Mouse (Mus musculus): ENCODE data around the gene Fhl4. TPM values are rescaled to one million over a fixed set of nuclear protein-coding genes. Genes with fewer than 3 reads are reported as not detected.

The Fhl4 gene
- polyA plus RNA-seq (2015; fragmentation: Nextera tagmentation; extraction: Ambion mirVana) = 0.25 and 0.27 TPM in 2 replicates

- ATAC-seq (peak; percentile 94), DNase-seq (peak; percentile 92)
- TF ChIP-seq CTCF (IDR thresholded peaks at IDR 0.05; ENCODE audit: low read depth) (no peak), EP300 (IDR thresholded peaks at IDR 0.05; ENCODE audit: low read depth) (no peak)
- Histone ChIP-seq H3K4me3 (ENCODE audit: low read depth, low read length) (peak within 1 kb of the TSS; percentile 73), H3K9me3 (ENCODE audit: low read length) (no peaks in the 10 kb centered on the region), H3K9ac (replicated peaks) (peak within 1 kb of the TSS; percentile 84), H3K27ac (ENCODE audit: low read depth) (peak within 1 kb of the TSS; percentile 93), H3K4me2 (ENCODE audit: low read depth, low read length) (peak within 1 kb of the TSS; percentile 97), H3K27me3 (ENCODE audit: insufficient read depth, low read length) (no peaks in the 10 kb centered on the region), H3K36me3 (replicated peaks; ENCODE audit: insufficient read depth, low read length) (no peaks in the 10 kb centered on the region), H3K4me1 (ENCODE audit: insufficient read depth) (peaks cover 17% of the 10 kb centered on the region)
- 1% methylated on average over 58 of the region's 96 CpGs for WGBS (ENCODE audit: insufficient replicate concordance)
Measured at GRCm38 (mm10) chr10:85102247-85103084, at the start of gene Fhl4, which contains the start of gene Tmem263. TSS of gene Fhl4 (minus strand) at chr10:85102495. TSS of gene Tmem263 (plus strand) at chr10:85102627.

- Histone ChIP-seq H3K9ac (replicated peaks) (no peak overlapping the region), H3K4me1 (ENCODE audit: insufficient read depth) (no peaks in the 10 kb centered on the region), H3K9me3 (ENCODE audit: low read length) (no peaks in the 10 kb centered on the region), H3K27ac (ENCODE audit: low read depth) (no peak overlapping the region), H3K27me3 (ENCODE audit: insufficient read depth, low read length) (no peaks in the 10 kb centered on the region), H3K4me3 (ENCODE audit: low read depth, low read length) (no peak overlapping the region), H3K36me3 (replicated peaks; ENCODE audit: insufficient read depth, low read length) (peaks cover 17% of the 10 kb centered on the region), H3K4me2 (ENCODE audit: low read depth, low read length) (no peak overlapping the region)
- DNase-seq (no peak), ATAC-seq (no peak)
- WGBS (ENCODE audit: insufficient replicate concordance) = 75% methylated on average over 5 of the region's 5 CpGs
- TF ChIP-seq CTCF (IDR thresholded peaks at IDR 0.05; ENCODE audit: low read depth) (no peak), EP300 (IDR thresholded peaks at IDR 0.05; ENCODE audit: low read depth) (no peak)
Measured at GRCm38 (mm10) chr10:85149226-85149625, 46.9 kb upstream of the Fhl4 start.

- Histone ChIP-seq H3K27me3 (ENCODE audit: insufficient read depth, low read length) (no peaks in the 10 kb centered on the region), H3K4me2 (ENCODE audit: low read depth, low read length) (no peak overlapping the region), H3K4me1 (ENCODE audit: insufficient read depth) (no peaks in the 10 kb centered on the region), H3K9ac (replicated peaks) (no peak overlapping the region), H3K4me3 (ENCODE audit: low read depth, low read length) (no peak overlapping the region), H3K36me3 (replicated peaks; ENCODE audit: insufficient read depth, low read length) (peaks cover 25% of the 10 kb centered on the region), H3K27ac (ENCODE audit: low read depth) (no peak overlapping the region), H3K9me3 (ENCODE audit: low read length) (no peaks in the 10 kb centered on the region)
- no peak for DNase-seq
- 81% methylated on average over 14 of the region's 14 CpGs for whole genome bisulfite sequencing (ENCODE audit: insufficient replicate concordance)
- TF ChIP-seq CTCF (IDR thresholded peaks at IDR 0.05; ENCODE audit: low read depth) (no peak), EP300 (IDR thresholded peaks at IDR 0.05; ENCODE audit: low read depth) (no peak)
- ATAC-seq = no peak
Measured at GRCm38 (mm10) chr10:85146282-85146681, 44.0 kb upstream of the Fhl4 start.

GRCm38 (mm10) chr10:85141465-85141864, 39.2 kb upstream of the Fhl4 start:
- DNase-seq = no peak
- H3K4me2 ChIP-seq (ENCODE audit: low read depth, low read length) = no peak overlapping the region
- no peak for ATAC-seq
- WGBS (ENCODE audit: insufficient replicate concordance) = 82% methylated on average over 9 of the region's 9 CpGs
- H3K36me3 ChIP-seq (replicated peaks; ENCODE audit: insufficient read depth, low read length) = peaks cover 17% of the 10 kb centered on the region
- no peak for TF ChIP-seq EP300 (IDR thresholded peaks at IDR 0.05; ENCODE audit: low read depth)
- no peak for TF ChIP-seq CTCF (IDR thresholded peaks at IDR 0.05; ENCODE audit: low read depth)
- H3K4me3 ChIP-seq (ENCODE audit: low read depth, low read length) = no peak overlapping the region
- no peaks in the 10 kb centered on the region for H3K4me1 ChIP-seq (ENCODE audit: insufficient read depth)
- H3K9me3 ChIP-seq (ENCODE audit: low read length) = no peaks in the 10 kb centered on the region
- no peak overlapping the region for H3K9ac ChIP-seq (replicated peaks)
- H3K27me3 ChIP-seq (ENCODE audit: insufficient read depth, low read length) = no peaks in the 10 kb centered on the region
- no peak overlapping the region for H3K27ac ChIP-seq (ENCODE audit: low read depth)

- Histone ChIP-seq H3K9ac (replicated peaks) (no peak overlapping the region), H3K27ac (ENCODE audit: low read depth) (no peak overlapping the region), H3K27me3 (ENCODE audit: insufficient read depth, low read length) (no peaks in the 10 kb centered on the region), H3K36me3 (replicated peaks; ENCODE audit: insufficient read depth, low read length) (peaks cover 16% of the 10 kb centered on the region), H3K4me3 (ENCODE audit: low read depth, low read length) (no peak overlapping the region), H3K4me2 (ENCODE audit: low read depth, low read length) (no peak overlapping the region), H3K9me3 (ENCODE audit: low read length) (no peaks in the 10 kb centered on the region), H3K4me1 (ENCODE audit: insufficient read depth) (no peaks in the 10 kb centered on the region)
- TF ChIP-seq EP300 (IDR thresholded peaks at IDR 0.05; ENCODE audit: low read depth) = no peak
- no peak for ATAC-seq
- no peak for DNase-seq
- WGBS (ENCODE audit: insufficient replicate concordance) = 76% methylated on average over 6 of the region's 6 CpGs
Measured at GRCm38 (mm10) chr10:85136573-85136972, 34.3 kb upstream of the Fhl4 start.

- H3K9me3 ChIP-seq (ENCODE audit: low read length) = no peaks in the 10 kb centered on the region; the same call in 1 of the 2 replicates
- no peak overlapping the region for H3K9ac ChIP-seq (replicated peaks)
- H3K4me2 ChIP-seq (ENCODE audit: low read depth, low read length) = peak overlapping the region; percentile 70
- H3K27ac ChIP-seq (ENCODE audit: low read depth) = no peak overlapping the region
- DNase-seq (peak; percentile 44), ATAC-seq (peak; percentile 45)
- 7% methylated on average over 7 of the region's 7 CpGs for WGBS (ENCODE audit: insufficient replicate concordance)
- peaks cover 15% of the 10 kb centered on the region for H3K36me3 ChIP-seq (replicated peaks; ENCODE audit: insufficient read depth, low read length)
- TF ChIP-seq EP300 (IDR thresholded peaks at IDR 0.05; ENCODE audit: low read depth) = no peak
- TF ChIP-seq CTCF (IDR thresholded peaks at IDR 0.05; ENCODE audit: low read depth) = no peak
- H3K27me3 ChIP-seq (ENCODE audit: insufficient read depth, low read length) = no peaks in the 10 kb centered on the region
- H3K4me3 ChIP-seq (ENCODE audit: low read depth, low read length) = peak overlapping the region; percentile 51
- peaks cover 11% of the 10 kb centered on the region for H3K4me1 ChIP-seq (ENCODE audit: insufficient read depth)
Measured at GRCm38 (mm10) chr10:85128453-85128852, 26.2 kb upstream of the Fhl4 start.

All from liver, postnatal 0 days (tissue).